Mouse (Mus musculus) CH12.LX (cell line): ENCODE measurements around the gene Stxbp2. TPM values are rescaled to one million over a fixed set of nuclear protein-coding genes. Genes with fewer than 3 reads are reported as not detected.
A peak's percentile ranks its signal among the peaks of the same experiment; 100 is the strongest.

Experiments used
- DNase-seq: peaks from one replicate; pipeline ENCODE4 v3.0.0-alpha.2; 2013; ENCODE audit errors: extremely low read depth
- H3K27ac ChIP-seq: 2 replicates; pipeline ENCODE4 v1.5.1; 2012; ENCODE audit warnings: low read depth, mild to moderate bottlenecking, control low read depth, moderate library complexity; ENCODE audit not compliant: insufficient read depth
- H3K27me3 ChIP-seq: replicated peaks from 2 replicates; pipeline ENCODE3; 2012; ENCODE audit warnings: inconsistent platforms
- H3K36me3 ChIP-seq, 2 experiments: replicated peaks in 1 of 2; 2 replicates each; pipeline versions ENCODE3 to v1.6.1; 2012; ENCODE audit warnings: inconsistent platforms in 1 of 2, low read length in 1 of 2, mild to moderate bottlenecking in 1 of 2, mixed read lengths in 1 of 2, moderate library complexity in 1 of 2; ENCODE audit not compliant: control insufficient read depth in 1 of 2, insufficient read depth in 1 of 2
- H3K4me1 ChIP-seq, 2 experiments: 2 replicates each; pipeline ENCODE4 v1.6.1; 2012; ENCODE audit warnings: inconsistent platforms in 1 of 2, moderate library complexity in 1 of 2; ENCODE audit not compliant: insufficient read depth in 2 of 2, control insufficient read depth in 1 of 2
- H3K4me2 ChIP-seq: 2 replicates; pipeline ENCODE4 v1.6.1; 2012; ENCODE audit warnings: low read depth, mild to moderate bottlenecking, control low read depth; ENCODE audit not compliant: poor library complexity, insufficient read depth, severe bottlenecking
- H3K4me3 ChIP-seq, 3 experiments: fragments of 150-350 bp in 1 of 3; sonication (generic) in 1 of 3; replicated peaks in 1 of 3; 2 replicates each; pipeline versions ENCODE3 to v1.5.1; 2011 to 2012; ENCODE audit warnings: low read depth in 2 of 3, low read length in 2 of 3, mild to moderate bottlenecking in 2 of 3, moderate library complexity in 2 of 3, control low read depth in 1 of 3, improper control_type of control experiment in 1 of 3, inconsistent platforms in 1 of 3, mixed read lengths in 1 of 3; ENCODE audit not compliant: poor library complexity in 1 of 3
- H3K79me2 ChIP-seq: replicated peaks from 2 replicates; pipeline ENCODE4 v1.6.1; 2012; ENCODE audit warnings: mild to moderate bottlenecking, moderate library complexity; ENCODE audit not compliant: control insufficient read depth, poor library complexity, insufficient read depth, severe bottlenecking; ENCODE audit errors: extremely low read depth
- H3K9ac ChIP-seq: 2 replicates; pipeline ENCODE4 v1.6.1; 2012; ENCODE audit warnings: low read depth, mild to moderate bottlenecking, control low read depth, moderate library complexity; ENCODE audit not compliant: insufficient read depth
- H3K9me3 ChIP-seq: replicated peaks from 2 replicates; pipeline ENCODE3; 2012; ENCODE audit warnings: low read length, inconsistent platforms, mixed read lengths
- BHLHE40 ChIP-seq: IDR thresholded peaks from 2 replicates; pipeline ENCODE4 v1.6.1; 2011; ENCODE audit warnings: mild to moderate bottlenecking, low read depth, low read length, improper control_type of control experiment
- CHD1 ChIP-seq: IDR thresholded peaks from 2 replicates; pipeline ENCODE4 v1.6.1; 2012; ENCODE audit warnings: low read depth, low read length, improper control_type of control experiment, inconsistent platforms
- CHD2 ChIP-seq: IDR thresholded peaks from 2 replicates; pipeline ENCODE4 v1.6.1; 2011; ENCODE audit warnings: low read length, improper control_type of control experiment
- CTCF ChIP-seq, 2 experiments: IDR thresholded peaks in 1 of 2; conservative IDR thresholded peaks in 1 of 2; 2 replicates each; pipeline ENCODE4 v1.5.1; 2011 to 2012; ENCODE audit warnings: low read depth in 2 of 2, low read length in 2 of 2, improper control_type of control experiment in 1 of 2, inconsistent platforms in 1 of 2, mild to moderate bottlenecking in 1 of 2, moderate library complexity in 1 of 2
- E2F4 ChIP-seq: IDR thresholded peaks from 2 replicates; pipeline ENCODE4 v1.6.1; 2011; ENCODE audit warnings: low read depth, low read length, improper control_type of control experiment; ENCODE audit not compliant: insufficient replicate concordance
- ELF1 ChIP-seq: IDR thresholded peaks from 2 replicates; pipeline ENCODE4 v1.6.1; 2014; ENCODE audit warnings: low read depth, mild to moderate bottlenecking, inconsistent platforms, low read length, improper control_type of control experiment
- EP300 ChIP-seq: IDR thresholded peaks from 2 replicates; pipeline ENCODE4 v1.6.1; 2011; ENCODE audit warnings: low read length, improper control_type of control experiment
- ETS1 ChIP-seq: conservative IDR thresholded peaks from 2 replicates; pipeline ENCODE4 v1.6.1; 2012; ENCODE audit warnings: low read depth, mild to moderate bottlenecking, inconsistent platforms, low read length, improper control_type of control experiment, moderate library complexity
- GABPA ChIP-seq: IDR thresholded peaks from 2 replicates; pipeline ENCODE4 v1.6.1; 2012; ENCODE audit warnings: low read depth, low read length, improper control_type of control experiment, inconsistent platforms; ENCODE audit not compliant: insufficient replicate concordance
- HCFC1 ChIP-seq: IDR thresholded peaks from 2 replicates; pipeline ENCODE4 v1.6.1; 2012; ENCODE audit warnings: low read depth, mild to moderate bottlenecking, inconsistent platforms, low read length, improper control_type of control experiment
- IRF4 ChIP-seq: IDR thresholded peaks from 2 replicates; pipeline ENCODE4 v1.6.1; 2014; ENCODE audit warnings: low read depth, mild to moderate bottlenecking, inconsistent platforms, low read length, improper control_type of control experiment
- JUN ChIP-seq: IDR thresholded peaks from 2 replicates; pipeline ENCODE4 v1.6.1; 2011; ENCODE audit warnings: low read depth, mild to moderate bottlenecking, low read length, improper control_type of control experiment, moderate library complexity; ENCODE audit not compliant: insufficient read depth
- JUND ChIP-seq: conservative IDR thresholded peaks from 2 replicates; pipeline ENCODE4 v1.6.1; 2011; ENCODE audit warnings: low read depth, low read length, improper control_type of control experiment
- KAT2A ChIP-seq: IDR thresholded peaks from 2 replicates; pipeline ENCODE4 v1.6.1; 2012; ENCODE audit warnings: low read length, improper control_type of control experiment, inconsistent platforms; ENCODE audit not compliant: insufficient replicate concordance
- MAFK ChIP-seq: IDR thresholded peaks from 2 replicates; pipeline ENCODE4 v1.6.1; 2011; ENCODE audit warnings: low read length, improper control_type of control experiment; ENCODE audit not compliant: insufficient replicate concordance
- MAX ChIP-seq: IDR thresholded peaks from 2 replicates; pipeline ENCODE4 v1.6.1; 2011; ENCODE audit warnings: low read length, improper control_type of control experiment
- MAZ ChIP-seq: IDR thresholded peaks from 2 replicates; pipeline ENCODE4 v1.6.1; 2012; ENCODE audit warnings: low read depth, mild to moderate bottlenecking, inconsistent platforms, low read length, improper control_type of control experiment, moderate library complexity
- MEF2A ChIP-seq: IDR thresholded peaks from 2 replicates; pipeline ENCODE4 v1.6.1; 2014; ENCODE audit warnings: low read depth, mild to moderate bottlenecking, inconsistent platforms, low read length, improper control_type of control experiment, borderline replicate concordance
- MXI1 ChIP-seq: IDR thresholded peaks from 2 replicates; pipeline ENCODE4 v1.6.1; 2011; ENCODE audit warnings: mild to moderate bottlenecking, low read depth, low read length, improper control_type of control experiment
- MYC ChIP-seq: IDR thresholded peaks from 2 replicates; pipeline ENCODE4 v1.6.1; 2011; ENCODE audit warnings: low read depth, mild to moderate bottlenecking, improper control_type of control experiment, low read length
- NELFE ChIP-seq: IDR thresholded peaks from 2 replicates; pipeline ENCODE4 v1.6.1; 2011; ENCODE audit warnings: low read depth, low read length, improper control_type of control experiment
- NRF1 ChIP-seq: IDR thresholded peaks from 2 replicates; pipeline ENCODE4 v1.6.1; 2014; ENCODE audit warnings: low read depth, mild to moderate bottlenecking, inconsistent platforms, low read length, improper control_type of control experiment, moderate library complexity
- PAX5 ChIP-seq: IDR thresholded peaks from 2 replicates; pipeline ENCODE4 v1.6.1; 2012; ENCODE audit warnings: low read length, inconsistent platforms, mixed read lengths
- POLR2A ChIP-seq: IDR thresholded peaks from 2 replicates; pipeline ENCODE4 v1.6.1; 2011; ENCODE audit warnings: low read depth, mild to moderate bottlenecking, improper control_type of control experiment, low read length
- POLR2AphosphoS2 ChIP-seq: IDR thresholded peaks from 2 replicates; pipeline ENCODE4 v1.6.1; 2011; ENCODE audit warnings: low read depth, low read length, improper control_type of control experiment
- RAD21 ChIP-seq: IDR thresholded peaks from 2 replicates; pipeline ENCODE4 v1.6.1; 2011; ENCODE audit warnings: low read depth, mild to moderate bottlenecking, low read length, improper control_type of control experiment, moderate library complexity
- RCOR1 ChIP-seq: conservative IDR thresholded peaks from 2 replicates; pipeline ENCODE4 v1.6.1; 2012; ENCODE audit warnings: low read depth, mild to moderate bottlenecking, inconsistent platforms, low read length, improper control_type of control experiment
- SIN3A ChIP-seq: IDR thresholded peaks from 2 replicates; pipeline ENCODE4 v1.6.1; 2012; ENCODE audit warnings: low read length, improper control_type of control experiment, inconsistent platforms
- SMC3 ChIP-seq: IDR thresholded peaks from 2 replicates; pipeline ENCODE4 v1.6.1; 2011; ENCODE audit warnings: low read depth, low read length, improper control_type of control experiment
- TBP ChIP-seq: conservative IDR thresholded peaks from 2 replicates; pipeline ENCODE4 v1.6.1; 2011; ENCODE audit warnings: low read depth, low read length, improper control_type of control experiment
- TCF12 ChIP-seq: IDR thresholded peaks from 2 replicates; pipeline ENCODE4 v1.6.1; 2014; ENCODE audit warnings: low read depth, mild to moderate bottlenecking, inconsistent platforms, low read length, improper control_type of control experiment
- UBTF ChIP-seq: IDR thresholded peaks from 2 replicates; pipeline ENCODE4 v1.6.1; 2012; ENCODE audit warnings: low read depth, mild to moderate bottlenecking, inconsistent platforms, low read length, improper control_type of control experiment, moderate library complexity
- USF1 ChIP-seq: IDR thresholded peaks from 2 replicates; pipeline ENCODE4 v1.6.1; 2014; ENCODE audit warnings: low read depth, mild to moderate bottlenecking, inconsistent platforms, low read length, improper control_type of control experiment
- USF2 ChIP-seq: conservative IDR thresholded peaks from 2 replicates; pipeline ENCODE4 v1.6.1; 2011; ENCODE audit warnings: low read depth, low read length, improper control_type of control experiment
- ZC3H11A ChIP-seq: IDR thresholded peaks from 2 replicates; pipeline ENCODE4 v1.6.1; 2012; ENCODE audit warnings: low read depth, mild to moderate bottlenecking, inconsistent platforms, low read length, improper control_type of control experiment
- ZKSCAN1 ChIP-seq: IDR thresholded peaks from 2 replicates; pipeline ENCODE4 v1.6.1; 2012; ENCODE audit warnings: low read depth, inconsistent platforms, low read length, improper control_type of control experiment, borderline replicate concordance
- ZMIZ1 ChIP-seq: IDR thresholded peaks from 2 replicates; pipeline ENCODE4 v1.6.1; 2012; ENCODE audit warnings: low read depth, mild to moderate bottlenecking, inconsistent platforms, low read length, improper control_type of control experiment
- ZNF384 ChIP-seq: IDR thresholded peaks from 2 replicates; pipeline ENCODE4 v1.6.1; 2012; ENCODE audit warnings: low read depth, low read length, improper control_type of control experiment, inconsistent platforms
- dilution Hi-C: fragments of 300-500 bp; cut with MboI; formaldehyde crosslinking; loops from 2 replicates; pipeline ENCODE4 v1.14.3; 2020; ENCODE audit warnings: low sequenced_read_pairs; ENCODE audit not compliant: extremely low pct_unique_long_range_greater_than_20kb, extremely low pct_ligation_motif_present
- in situ Hi-C: fragments of 300-500 bp; cut with MboI; formaldehyde crosslinking; loops from 3 replicates; pipeline ENCODE4 v1.14.3; 2019; ENCODE audit warnings: low sequenced_read_pairs, low pct_ligation_motif_present, low pct_unique_long_range_greater_than_20kb, mixed read lengths
- polyA plus RNA-seq: library from polyadenylated mRNA; unstranded; fragments of >175 nt; gene quantifications from 2 replicates; pipeline ENCODE4 v1.2.1, GENCODE M21; 2012; ENCODE audit warnings: low read depth; ENCODE audit not compliant: insufficient read length
- total RNA-seq, 2 experiments: library from RNA; depleted of rRNA; stranded (reverse); fragments of 300-350 nt in 1 of 2; fragments of >200 nt in 1 of 2; gene quantifications; 2 replicates each; pipeline ENCODE4 v1.2.3; 2012 to 2014

Gene Stxbp2
- total RNA-seq (2012; rRNA removed), result 92.1 and 123 TPM in 2 replicates
- 53.9 and 60.9 TPM in 2 replicates for total RNA-seq (2014; rRNA removed)
- 136 and 149 TPM in 2 replicates for polyA plus RNA-seq

DNA sequence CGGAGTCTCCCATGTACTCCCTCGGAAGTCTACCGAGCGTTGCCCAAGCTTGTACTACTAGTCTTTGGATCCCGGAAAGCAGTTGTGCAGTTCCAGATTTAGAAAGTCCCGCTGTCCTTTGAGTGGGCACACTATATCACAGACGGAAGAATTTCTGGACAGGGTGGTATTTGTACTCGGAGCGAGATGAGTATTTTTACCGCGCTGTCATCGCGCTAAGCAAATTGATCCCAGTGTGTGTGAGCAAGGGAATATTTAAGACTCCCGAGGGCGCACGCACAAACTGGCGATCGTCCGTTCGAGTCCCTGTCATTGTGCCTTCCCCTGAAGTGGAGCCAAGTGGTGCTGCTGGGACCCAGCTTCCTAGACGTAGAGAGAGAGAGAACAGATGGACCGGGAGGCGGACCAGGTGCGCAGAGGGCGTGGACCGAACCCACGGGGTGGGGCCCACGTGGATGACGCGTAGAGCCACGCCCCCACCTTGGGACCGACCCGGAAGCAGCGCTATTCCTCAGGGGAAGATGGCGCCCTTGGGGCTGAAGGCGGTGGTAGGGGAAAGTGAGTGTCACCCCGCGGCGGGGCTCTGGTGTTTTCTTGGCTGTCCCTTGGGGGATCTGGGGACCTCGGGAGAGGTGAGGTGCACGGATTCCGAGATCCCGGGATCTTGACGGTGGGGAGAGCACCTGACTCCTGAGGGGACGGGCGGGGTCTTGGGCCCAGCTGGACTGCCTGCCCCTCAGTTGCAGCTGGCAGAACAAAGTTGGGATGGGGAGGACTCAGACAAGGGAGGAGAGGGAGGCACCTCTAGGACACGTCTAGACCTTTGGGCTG lies at the start of gene Stxbp2:
Stxbp2 (plus strand) TSS at position 309 of the 831 bp plus-strand sequence.
- Histone ChIP-seq H3K27ac (peak within 1 kb of the TSS; percentile 47; the same call in 1 of the 2 replicates), H3K9ac (peak within 1 kb of the TSS; percentile 85), H3K4me3 (peak within 1 kb of the TSS; percentile 91 to 98 (median 97)), H3K4me2 (peak within 1 kb of the TSS; percentile 63), H3K4me1 (peaks cover 7 to 34% of the 10 kb centered on the region in 2 experiments), H3K36me3 (peaks cover 28 to 40% of the 10 kb centered on the region in 2 experiments), H3K9me3 (no peaks in the 10 kb centered on the region), H3K27me3 (peaks cover 2% of the 10 kb centered on the region), H3K79me2 (peaks cover 16% of the 10 kb centered on the region)
- in situ Hi-C loops, result no loop called here
- dilution Hi-C loops, result no loop called here
- DNase-seq, result peak; percentile 87
- TF ChIP-seq HCFC1 (peak; percentile 58; the same call in 1 of the 2 replicates), SMC3 (no peak), USF1 (peak; percentile 53), RAD21 (no peak), UBTF (no peak), GABPA (no peak), CTCF (conservative IDR thresholded peaks at IDR 0.05 in 1 of 2, IDR thresholded peaks at IDR 0.05 in 1 of 2; ENCODE audit: low read depth in 2 of 2, low read length in 2 of 2) (no peak), MAFK (no peak), MAX (peak; percentile 80), MEF2A (no peak), ZMIZ1 (no peak; the same call in 1 of the 2 replicates), PAX5 (no peak), NELFE (peak; percentile 89), ZNF384 (no peak), SIN3A (peak; percentile 64), CHD2 (no peak), ZC3H11A (no peak), BHLHE40 (no peak), JUND (no peak), MXI1 (peak; percentile 57), JUN (no peak), ZKSCAN1 (no peak), POLR2A (peak; percentile 88), RCOR1 (no peak), CHD1 (no peak), ELF1 (peak; percentile 98), EP300 (no peak), TCF12 (peak; percentile 90), MYC (no peak), TBP (peak; percentile 68; the same call in 1 of the 2 replicates), E2F4 (no peak), POLR2AphosphoS2 (0 out of 2 replicates have a peak, but pooled peaks have one; percentile 56), MAZ (no peak), NRF1 (peak; percentile 62), KAT2A (no peak), USF2 (no peak; the same call in 1 of the 2 replicates), ETS1 (no peak), IRF4 (peak; percentile 19; the same call in 1 of the 2 replicates)
